Mouse (Mus musculus) splenic B cell, adult 2 months (primary cell): ENCODE data around the gene Clcn6.

Experiments
- DNase-seq: peaks from one replicate; pipeline ENCODE4 v3.0.0-alpha.2; 2011; ENCODE audit warnings: low read depth, low spot score
- H3K27me3 ChIP-seq: 2 replicates; pipeline ENCODE4 v1.6.1; 2012; ENCODE audit warnings: mild to moderate bottlenecking, low read length, moderate library complexity, mixed read lengths; ENCODE audit not compliant: control insufficient read depth, poor library complexity, insufficient read depth, severe bottlenecking
- H3K36me3 ChIP-seq: 2 replicates; pipeline ENCODE4 v1.6.1; 2012; ENCODE audit warnings: mild to moderate bottlenecking, low read length, moderate library complexity, mixed read lengths; ENCODE audit not compliant: control insufficient read depth, poor library complexity, insufficient read depth, severe bottlenecking

Gene Clcn6

GRCm38 (mm10) chr4:148075259-148075658 lies 36.6 kb upstream of the Clcn6 start:
- H3K27me3 ChIP-seq, result no peaks in the 10 kb centered on the region
- peak; percentile 79 for DNase-seq

GRCm38 (mm10) chr4:148074521-148075189 lies 36.0 kb upstream of the Clcn6 start:
- H3K27me3 ChIP-seq, result no peaks in the 10 kb centered on the region
- H3K36me3 ChIP-seq, result no peaks in the 10 kb centered on the region; the same call in 1 of the 2 replicates
- peak; percentile 59 for DNase-seq

More at GRCm38 (mm10) chr4:148075259-148075658, 36.6 kb upstream of the Clcn6 start:
- peaks cover 2% of the 10 kb centered on the region for H3K36me3 ChIP-seq

- H3K27me3 ChIP-seq, result no peaks in the 10 kb centered on the region
- DNase-seq, result peak; percentile 18
- no peaks in the 10 kb centered on the region for H3K36me3 ChIP-seq
Measured at GRCm38 (mm10) chr4:148071508-148071907, 32.9 kb upstream of the Clcn6 start.

- no peaks in the 10 kb centered on the region for H3K27me3 ChIP-seq
- H3K36me3 ChIP-seq, result no peaks in the 10 kb centered on the region
- peak; percentile 23 for DNase-seq
Measured at GRCm38 (mm10) chr4:148069602-148070218, 31.1 kb upstream of the Clcn6 start.

- DNase-seq, result no peak
- Histone ChIP-seq H3K36me3 (no peaks in the 10 kb centered on the region), H3K27me3 (no peaks in the 10 kb centered on the region)
Measured at GRCm38 (mm10) chr4:148067346-148067745, 28.7 kb upstream of the Clcn6 start.

- no peaks in the 10 kb centered on the region for H3K27me3 ChIP-seq
- H3K36me3 ChIP-seq, result no peaks in the 10 kb centered on the region
- peak; percentile 16 for DNase-seq
Measured at GRCm38 (mm10) chr4:148066401-148066744, 27.8 kb upstream of the Clcn6 start.

- H3K36me3 ChIP-seq, result no peaks in the 10 kb centered on the region
- H3K27me3 ChIP-seq, result no peaks in the 10 kb centered on the region
- peak; percentile 18 for DNase-seq
Measured at GRCm38 (mm10) chr4:148065702-148066400, 27.2 kb upstream of the Clcn6 start.

- Histone ChIP-seq H3K27me3 (no peaks in the 10 kb centered on the region), H3K36me3 (no peaks in the 10 kb centered on the region)
- no peak for DNase-seq
Measured at GRCm38 (mm10) chr4:148061086-148061480, 22.5 kb upstream of the Clcn6 start.

GRCm38 (mm10) chr4:148060120-148061085 lies 21.8 kb upstream of the Clcn6 start:
- DNase-seq, result peak; percentile 42
- Histone ChIP-seq H3K27me3 (no peaks in the 10 kb centered on the region), H3K36me3 (no peaks in the 10 kb centered on the region)

GRCm38 (mm10) chr4:148058993-148059392 lies 20.4 kb upstream of the Clcn6 start:
- DNase-seq, result no peak
- Histone ChIP-seq H3K36me3 (no peaks in the 10 kb centered on the region), H3K27me3 (no peaks in the 10 kb centered on the region)

GRCm38 (mm10) chr4:148058218-148058819 lies 19.7 kb upstream of the Clcn6 start:
- H3K36me3 ChIP-seq, result no peaks in the 10 kb centered on the region
- DNase-seq, result no peak
- no peaks in the 10 kb centered on the region for H3K27me3 ChIP-seq

- no peak for DNase-seq
- no peaks in the 10 kb centered on the region for H3K36me3 ChIP-seq
- no peaks in the 10 kb centered on the region for H3K27me3 ChIP-seq
Measured at GRCm38 (mm10) chr4:148057661-148058209, 19.1 kb upstream of the Clcn6 start.

GRCm38 (mm10) chr4:148056801-148057200 lies 18.2 kb upstream of the Clcn6 start:
- Histone ChIP-seq H3K36me3 (no peaks in the 10 kb centered on the region; the same call in 1 of the 2 replicates), H3K27me3 (no peaks in the 10 kb centered on the region)
- DNase-seq, result no peak

- H3K36me3 ChIP-seq, result no peaks in the 10 kb centered on the region; the same call in 1 of the 2 replicates
- DNase-seq, result no peak
- no peaks in the 10 kb centered on the region for H3K27me3 ChIP-seq
Measured at GRCm38 (mm10) chr4:148056246-148056645, 17.6 kb upstream of the Clcn6 start.
